Mouse (Mus musculus) hindbrain, embryonic 12.5 days (tissue): ENCODE results near the gene Actl11. TPM values are rescaled to one million over a fixed set of nuclear protein-coding genes. Genes with fewer than 3 reads are reported as not detected.

ENCODE experiments used
- ATAC-seq: fragments of 200-750 bp; cut with Nextera tagmentation; 2 replicates; pipeline ENCODE4 v1.8.0; 2017; ENCODE audit warnings: moderate TSS enrichment; ENCODE audit not compliant: low FRiP score
- H3K27ac ChIP-seq: fragments of 300-500 bp; sonication (generic); 2 replicates; pipeline ENCODE4 v1.5.1; 2016; ENCODE audit warnings: mild to moderate bottlenecking
- H3K27me3 ChIP-seq: fragments of 300-500 bp; sonication (generic); 2 replicates; pipeline ENCODE4 v1.6.1; 2016; ENCODE audit warnings: mild to moderate bottlenecking
- H3K36me3 ChIP-seq: fragments of 300-500 bp; sonication (generic); 2 replicates; pipeline ENCODE4 v1.6.1; 2016; ENCODE audit warnings: mild to moderate bottlenecking
- H3K4me1 ChIP-seq: fragments of 300-500 bp; sonication (generic); 2 replicates; pipeline ENCODE4 v1.6.1; 2016
- H3K4me2 ChIP-seq: fragments of 300-500 bp; sonication (generic); replicated peaks from 2 replicates; pipeline ENCODE4 v1.6.1; 2016; ENCODE audit warnings: mild to moderate bottlenecking
- H3K4me3 ChIP-seq: fragments of 300-500 bp; sonication (generic); 2 replicates; pipeline ENCODE4 v1.5.1; 2016; ENCODE audit warnings: mild to moderate bottlenecking
- H3K9ac ChIP-seq: fragments of 300-500 bp; sonication (generic); 2 replicates; pipeline ENCODE4 v1.6.1; 2016; ENCODE audit warnings: mild to moderate bottlenecking, moderate library complexity
- H3K9me3 ChIP-seq: fragments of 300-500 bp; sonication (generic); replicated peaks from 2 replicates; pipeline ENCODE4 v1.6.1; 2016; ENCODE audit warnings: mild to moderate bottlenecking
- WGBS: fragments of 180-500 bp; shearing (Covaris S2); methylation state at CpG from one replicate; pipeline ENCODE4 v1.1.7; 2016; 5-methylcytosine and 5-hydroxymethylcytosine counted together
- polyA plus RNA-seq: library from polyadenylated mRNA; unstranded; fragments of >200 nt; fragmentation: Nextera tagmentation; extraction: Ambion mirVana; gene quantifications from 2 replicates; pipeline ENCODE4 v1.2.1, GENCODE M21; 2016

The Actl11 gene
- polyA plus RNA-seq, 1 experiment from 2014 or later: not detected

DNA sequence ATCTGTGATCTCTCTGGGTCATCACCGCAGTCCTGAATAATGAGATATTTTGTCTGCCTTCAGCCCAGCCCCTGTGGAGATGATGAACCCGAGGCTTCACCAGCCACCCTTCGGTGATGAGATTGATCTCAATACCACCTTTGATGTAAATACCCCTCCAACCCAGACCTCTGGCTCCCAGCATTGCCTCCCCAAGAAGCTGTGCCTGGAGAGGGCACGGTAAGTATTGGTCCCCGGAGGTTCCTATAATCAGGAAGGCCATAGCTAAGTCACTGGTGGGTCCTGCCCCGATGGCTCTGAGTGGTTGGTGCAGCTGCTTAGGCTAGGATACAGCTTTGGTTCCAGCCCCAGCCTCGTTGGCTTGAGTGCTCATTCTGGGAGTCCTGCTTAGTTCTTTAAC is 40.3 kb downstream of the Actl11 start:
- whole genome bisulfite sequencing: 92% methylated on average over 7 of the region's 7 CpGs
- ATAC-seq: no peak
- no peak overlapping the region for H3K9ac ChIP-seq

DNA sequence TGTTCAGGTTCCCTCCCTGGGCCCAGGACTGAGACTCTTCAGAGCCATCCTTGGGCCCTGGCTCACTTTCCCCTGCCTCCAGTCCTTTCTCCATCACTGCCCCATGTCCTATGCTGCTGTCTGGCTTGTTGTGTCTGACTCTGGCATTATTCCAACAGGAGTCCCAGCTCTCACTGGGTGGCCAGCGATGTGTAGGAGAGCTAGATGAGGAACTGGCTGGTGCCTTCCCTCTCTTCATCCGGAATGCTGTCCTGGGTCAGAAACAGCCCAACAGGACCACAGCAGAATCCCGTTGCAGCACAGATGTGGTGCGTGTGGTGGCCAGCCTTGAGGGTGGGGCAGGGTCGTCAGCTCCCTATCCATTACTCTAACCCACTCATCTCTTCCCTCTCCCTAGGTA is 42.0 kb downstream of the Actl11 start:
- Histone ChIP-seq H3K4me2 (no peak overlapping the region), H3K27me3 (no peaks in the 10 kb centered on the region), H3K9ac (no peak overlapping the region), H3K4me3 (no peak overlapping the region), H3K36me3 (peaks cover 22% of the 10 kb centered on the region), H3K4me1 (no peaks in the 10 kb centered on the region), H3K9me3 (no peaks in the 10 kb centered on the region), H3K27ac (no peak overlapping the region)
- no peak for ATAC-seq
- WGBS: 89% methylated on average over 5 of the region's 5 CpGs

More for the DNA sequence above, 40.3 kb downstream of the Actl11 start:
- Histone ChIP-seq H3K4me1 (no peaks in the 10 kb centered on the region), H3K4me2 (no peak overlapping the region), H3K36me3 (peaks cover 26% of the 10 kb centered on the region), H3K27ac (no peak overlapping the region), H3K9me3 (no peaks in the 10 kb centered on the region), H3K27me3 (no peaks in the 10 kb centered on the region), H3K4me3 (no peak overlapping the region)

DNA sequence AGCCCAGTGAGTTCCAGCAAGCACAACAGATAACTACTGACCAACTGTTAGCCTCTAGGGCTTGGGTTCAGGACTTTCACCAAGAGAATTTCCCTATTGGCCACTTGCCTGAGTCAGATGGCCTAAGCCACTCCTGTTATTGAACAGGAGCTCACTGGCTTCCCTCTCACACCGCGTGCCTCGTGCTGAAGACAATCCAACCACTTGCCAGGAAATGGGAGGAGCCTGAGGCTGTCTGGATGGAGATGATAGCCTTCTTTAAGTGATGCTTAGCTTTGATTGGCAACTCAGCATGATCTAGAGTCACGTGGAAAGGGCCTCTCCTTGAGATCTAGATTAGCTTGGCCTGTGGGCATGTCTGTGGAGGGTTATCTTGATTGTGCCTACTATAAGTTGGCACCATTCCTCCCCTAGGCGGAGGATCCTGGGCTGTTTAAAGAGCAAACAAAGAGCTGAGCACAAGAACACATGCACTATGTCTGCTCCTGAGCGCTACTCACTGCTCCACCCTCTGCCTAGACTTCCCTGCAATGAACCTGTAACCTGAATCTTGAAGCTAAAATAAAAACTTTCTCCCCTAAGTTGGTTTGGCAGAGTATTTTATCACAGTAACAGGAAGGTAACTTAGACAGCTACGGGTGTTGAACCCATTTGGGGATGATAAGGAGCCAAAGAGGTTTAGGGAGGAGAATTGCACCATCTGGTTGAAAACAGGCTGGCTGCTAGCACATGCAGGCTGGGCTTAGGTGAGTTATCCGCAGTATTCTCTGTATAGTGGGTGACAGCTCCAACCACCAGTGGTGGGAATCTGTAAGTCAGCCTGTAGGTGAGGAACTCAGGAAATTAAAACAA is 43.6 kb downstream of the Actl11 start:
- no peak for ATAC-seq
- Histone ChIP-seq H3K36me3 (peaks cover 22% of the 10 kb centered on the region), H3K9me3 (no peaks in the 10 kb centered on the region), H3K27ac (no peak overlapping the region), H3K4me2 (no peak overlapping the region), H3K27me3 (no peaks in the 10 kb centered on the region), H3K4me3 (no peak overlapping the region), H3K4me1 (0 out of 2 replicates have a peak, but pooled peaks cover 4% of the 10 kb centered on the region), H3K9ac (no peak overlapping the region)
- 85% methylated on average over 8 of the region's 8 CpGs for WGBS

- no peaks in the 10 kb centered on the region for H3K27me3 ChIP-seq
- WGBS: 82% methylated on average over 10 of the region's 10 CpGs
- H3K9me3 ChIP-seq: no peaks in the 10 kb centered on the region
- no peak overlapping the region for H3K4me2 ChIP-seq
- H3K4me1 ChIP-seq: 0 out of 2 replicates have a peak, but pooled peaks cover 4% of the 10 kb centered on the region
- H3K36me3 ChIP-seq: peaks cover 15% of the 10 kb centered on the region
- no peak overlapping the region for H3K9ac ChIP-seq
- no peak overlapping the region for H3K4me3 ChIP-seq
- no peak overlapping the region; the same call in 1 of the 2 replicates for H3K27ac ChIP-seq
- ATAC-seq: no peak
Observed at GRCm38 (mm10) chr9:107974491-107975171, 46.4 kb downstream of the Actl11 start.

- Histone ChIP-seq H3K9ac (no peak within 1 kb of the TSS), H3K4me2 (no peak within 1 kb of the TSS), H3K4me1 (peaks cover 6% of the 10 kb centered on the region), H3K27me3 (no peaks in the 10 kb centered on the region), H3K27ac (peak within 1 kb of the TSS; percentile 2; the same call in 1 of the 2 replicates), H3K36me3 (peaks cover 6% of the 10 kb centered on the region), H3K9me3 (no peaks in the 10 kb centered on the region), H3K4me3 (no peak within 1 kb of the TSS)
- WGBS: 74% methylated on average over 12 of the region's 12 CpGs
- ATAC-seq: no peak
Observed at GRCm38 (mm10) chr9:107975399-107976386, 47.4 kb downstream of the Actl11 start, which contains the start of gene Uba7. Uba7 (plus strand) TSS chr9:107975505.

- H3K9ac ChIP-seq: no peak overlapping the region
- no peaks in the 10 kb centered on the region for H3K36me3 ChIP-seq
- no peak overlapping the region for H3K4me2 ChIP-seq
- no peak overlapping the region for H3K27ac ChIP-seq
- H3K9me3 ChIP-seq: no peaks in the 10 kb centered on the region
- H3K4me1 ChIP-seq: peaks cover 34% of the 10 kb centered on the region
- no peak overlapping the region for H3K4me3 ChIP-seq
- peaks cover 8% of the 10 kb centered on the region for H3K27me3 ChIP-seq
- 93% methylated on average over 12 of the region's 12 CpGs for WGBS
- ATAC-seq: no peak
Observed at GRCm38 (mm10) chr9:107978815-107979214, 50.5 kb downstream of the Actl11 start.

Other genes with a start within 250 kb of the Actl11 start
- 1.4 and 2.6 TPM in 2 replicates for gene Gnat1, start 248.8 kb upstream of the Actl11 start, polyA plus RNA-seq
- gene Sema3f, start 218.0 kb upstream of the Actl11 start, polyA plus RNA-seq: 26.8 and 28.3 TPM in 2 replicates
- gene Rbm5, start 157.5 kb upstream of the Actl11 start, polyA plus RNA-seq: 260 and 271 TPM in 2 replicates
- 125 and 135 TPM in 2 replicates for gene Rbm6, start 55.2 kb upstream of the Actl11 start, polyA plus RNA-seq
- 17.1 and 20.1 TPM in 2 replicates for gene Mon1a, start 40.3 kb upstream of the Actl11 start, polyA plus RNA-seq
- 2.0 and 2.3 TPM in 2 replicates for gene Mst1r, start 21.6 kb upstream of the Actl11 start, polyA plus RNA-seq
- 7.3 and 7.9 TPM in 2 replicates for gene Camkv, start 7.2 kb downstream of the Actl11 start, polyA plus RNA-seq
- 15.8 and 17.4 TPM in 2 replicates for gene Traip, start 21.7 kb downstream of the Actl11 start, polyA plus RNA-seq
- gene Uba7, start 47.0 kb downstream of the Actl11 start, polyA plus RNA-seq: 11.5 and 12.7 TPM in 2 replicates
- gene Gm20661, start 54.6 kb downstream of the Actl11 start, polyA plus RNA-seq: 3.2 and 3.3 TPM in 2 replicates
- gene Inka1, start 57.4 kb downstream of the Actl11 start, polyA plus RNA-seq: 51.0 and 52.6 TPM in 2 replicates
- gene Cdhr4, start 64.0 kb downstream of the Actl11 start, polyA plus RNA-seq: 5.5 and 5.7 TPM in 2 replicates
- 0.13 TPM in 1 of 2 replicates, not detected in the other for gene Gm20662, start 67.9 kb downstream of the Actl11 start, polyA plus RNA-seq
- 100 and 102 TPM in 2 replicates for gene Ip6k1, start 74.0 kb downstream of the Actl11 start, polyA plus RNA-seq
- gene Gmppb, start 120.8 kb downstream of the Actl11 start, polyA plus RNA-seq: 21.9 and 25.0 TPM in 2 replicates
- 3.9 TPM in 2 replicates for gene Amigo3, start 124.7 kb downstream of the Actl11 start, polyA plus RNA-seq
- 0.31 and 0.72 TPM in 2 replicates for gene Mst1, start 152.0 kb downstream of the Actl11 start, polyA plus RNA-seq
- gene Rnf123, start 154.9 kb downstream of the Actl11 start, polyA plus RNA-seq: 39.5 and 40.7 TPM in 2 replicates
- gene Apeh, start 166.1 kb downstream of the Actl11 start, polyA plus RNA-seq: 54.3 and 58.6 TPM in 2 replicates